Mouse (Mus musculus): ENCODE results near the gene Ydjc.

The Ydjc gene

DNA sequence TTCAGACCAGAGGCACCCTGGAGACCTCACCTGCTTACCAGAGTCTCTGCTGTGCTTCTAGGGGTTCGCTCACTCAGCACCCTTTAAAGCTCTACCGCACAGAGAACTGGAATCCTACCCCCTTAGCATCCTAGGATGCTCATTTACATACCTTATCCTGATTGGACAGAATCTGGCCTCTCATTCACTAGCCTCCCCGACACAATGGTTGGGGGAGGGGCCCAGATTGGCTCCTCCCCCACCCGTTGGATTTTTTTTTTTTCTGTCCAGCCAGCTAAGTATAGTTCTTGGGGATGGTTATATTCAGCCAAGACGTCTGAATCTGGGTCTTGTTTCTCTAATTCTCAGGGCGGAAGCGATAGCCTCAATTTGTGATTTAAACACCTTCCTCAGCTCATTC lies at the start of gene Ydjc:
Gene Ydjc, plus strand, starts transcription at position 283 of the 400 bp plus-strand sequence.
- DNase-seq: no peak

DNA sequence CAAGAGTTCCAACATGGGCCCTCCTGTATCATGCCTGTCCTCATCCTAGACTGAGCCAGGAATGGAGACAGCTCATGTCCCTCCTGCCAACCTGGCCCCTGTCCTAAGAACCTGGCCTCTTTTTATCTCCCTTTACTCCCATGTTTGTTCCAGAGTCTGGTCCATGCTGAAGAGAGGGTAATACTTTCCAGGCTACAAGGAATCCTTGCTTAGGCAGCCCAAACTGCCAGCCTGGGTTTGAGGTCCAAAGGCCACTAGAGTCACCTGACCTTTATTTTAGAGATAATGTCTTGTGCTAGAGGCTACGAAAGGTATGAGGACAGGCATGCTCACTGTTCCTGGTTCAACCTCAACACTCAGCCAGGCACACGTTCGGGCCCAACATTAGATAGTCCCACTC lies 47.5 kb upstream of the Ydjc start:
- DNase-seq: no peak

DNA sequence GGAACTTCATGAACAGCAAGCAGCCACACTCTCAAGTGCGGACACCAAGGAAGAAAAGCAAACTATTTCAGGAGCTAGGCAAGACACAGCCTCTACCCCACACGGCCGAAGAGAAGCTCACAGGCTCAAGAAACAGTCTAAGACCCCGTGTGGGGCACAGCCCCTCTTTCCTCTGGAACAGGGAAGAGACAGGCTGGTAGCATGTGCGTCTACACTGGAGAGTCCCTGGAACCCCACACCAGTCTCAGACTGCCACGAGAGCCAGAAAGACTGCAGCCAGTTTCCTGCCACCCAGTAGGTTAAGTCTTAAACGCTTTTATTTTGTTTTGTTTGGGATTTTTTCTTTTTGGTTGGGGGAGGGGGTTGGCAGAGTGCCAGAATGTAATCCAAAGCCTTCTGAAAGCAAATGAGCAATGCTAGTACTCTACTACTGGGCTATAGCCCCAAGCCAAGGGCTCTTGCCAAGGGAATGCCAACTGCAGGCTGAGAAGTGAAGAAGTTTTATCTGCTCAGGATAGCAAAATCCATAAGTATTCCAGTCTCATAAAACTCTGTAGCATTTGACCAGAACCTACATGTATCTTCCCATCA lies 41.7 kb upstream of the Ydjc start:
- no peak for DNase-seq

DNA sequence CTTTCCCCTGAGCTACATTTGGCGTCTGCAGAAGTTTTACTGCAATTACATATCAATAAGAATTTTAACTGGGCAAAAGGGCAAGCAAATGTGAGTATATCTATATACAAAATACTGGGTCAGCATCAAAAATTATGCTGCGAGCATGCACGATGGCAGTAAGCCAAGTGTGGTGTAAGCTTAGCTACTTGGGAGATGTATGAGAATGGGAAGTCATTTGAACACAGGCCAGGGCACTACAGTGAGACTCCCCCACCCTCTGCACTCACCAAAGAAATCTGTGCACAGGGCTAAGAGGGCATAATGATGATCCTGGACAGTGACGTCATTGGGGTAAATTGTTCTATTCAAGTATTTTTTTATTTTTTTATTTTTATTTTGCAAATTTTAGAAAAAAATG lies 39.8 kb upstream of the Ydjc start:
- no peak for DNase-seq

DNA sequence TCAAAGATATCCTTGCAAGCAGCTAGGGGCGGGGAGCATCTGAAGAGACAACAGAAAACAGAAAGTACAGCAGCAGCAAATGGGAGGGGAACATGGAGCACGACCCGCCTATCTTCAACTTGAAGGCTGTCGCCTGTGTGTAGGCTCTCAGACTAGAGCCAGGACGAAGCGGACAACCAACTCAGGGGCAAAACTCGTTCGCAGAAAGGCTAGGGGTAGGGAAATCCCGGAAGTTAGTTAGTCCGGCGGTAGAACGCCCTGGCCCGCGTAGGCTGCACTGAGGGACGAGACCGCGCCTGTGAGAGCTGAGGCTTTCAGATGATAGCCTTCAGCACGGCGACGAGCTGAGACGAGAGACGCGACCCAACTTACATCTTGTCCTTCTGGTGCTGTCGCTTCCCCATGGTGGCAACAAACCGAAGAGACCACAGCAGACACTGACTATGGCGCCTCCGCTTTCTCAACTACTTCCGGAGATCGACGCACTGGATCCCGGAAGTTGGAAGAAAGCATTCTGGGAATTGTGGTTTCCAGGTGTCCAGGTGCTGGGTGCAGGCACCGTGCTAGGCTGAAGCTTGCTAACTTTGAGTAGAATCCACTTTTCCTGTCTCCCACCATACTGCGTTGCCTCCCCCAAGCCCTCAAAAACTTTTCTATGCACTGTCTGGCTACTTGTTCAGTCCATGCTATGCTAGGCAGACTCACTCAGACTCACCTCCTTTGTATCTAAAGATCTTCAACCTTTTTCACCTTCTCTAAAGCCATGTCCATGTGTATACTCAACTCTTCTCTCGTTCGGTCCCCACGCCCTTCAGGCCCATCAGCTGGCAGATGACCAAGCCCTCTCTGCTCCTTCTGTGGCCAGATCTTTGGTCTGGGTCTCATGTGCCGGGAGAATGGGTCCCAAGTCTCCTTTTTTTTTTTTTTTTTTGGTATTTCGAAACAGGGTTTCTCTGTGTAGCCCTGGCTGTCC lies 33.4 kb upstream of the Ydjc start, which contains the start of gene Ppil2:
Gene Ppil2, minus strand, starts transcription at position 487 of the 973 bp plus-strand sequence.
- DNase-seq: peak; percentile 66

DNA sequence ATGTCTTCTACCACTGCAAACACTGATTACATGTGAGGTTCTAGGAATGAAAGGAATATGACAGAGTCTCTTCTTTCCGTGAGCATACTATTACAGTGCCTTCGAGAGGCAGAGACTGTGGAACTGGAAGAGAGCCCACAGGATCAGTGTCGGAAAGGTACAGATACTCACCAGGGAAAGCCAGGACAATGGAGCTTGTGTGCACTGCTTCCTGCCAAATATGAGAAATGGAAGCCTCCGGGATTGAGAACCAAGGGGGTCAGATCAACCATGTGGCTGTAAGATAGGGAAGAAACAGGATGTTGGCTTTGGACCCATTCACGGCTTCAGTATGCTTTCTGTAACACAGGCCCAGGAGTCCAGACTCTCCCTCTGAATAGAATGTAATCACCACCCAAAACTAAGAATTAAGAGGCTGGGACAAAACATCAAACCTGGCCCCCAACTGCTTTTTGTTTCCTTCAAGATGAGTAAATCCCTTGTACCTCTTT lies 27.1 kb upstream of the Ydjc start:
- DNase-seq: no peak

DNA sequence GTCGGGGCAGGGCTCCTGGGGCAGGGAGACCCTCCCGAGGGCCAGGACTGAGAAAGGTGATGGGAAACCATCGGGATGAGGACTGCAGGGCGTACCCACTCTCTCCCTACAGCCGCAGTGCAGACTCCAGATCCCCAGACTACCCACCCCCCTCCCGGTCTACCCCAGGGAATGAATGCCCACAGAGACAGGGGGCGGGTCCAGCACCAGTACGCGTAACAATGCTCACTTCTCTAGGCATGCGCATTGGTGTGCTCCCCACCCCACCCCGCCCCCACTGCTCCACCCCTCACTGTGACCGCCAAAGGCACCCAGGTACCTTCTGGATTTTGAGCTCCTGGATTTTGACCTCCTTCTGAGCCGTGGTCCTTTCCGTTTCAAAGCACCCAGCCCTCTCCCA lies 22.9 kb upstream of the Ydjc start:
- DNase-seq: no peak

DNA sequence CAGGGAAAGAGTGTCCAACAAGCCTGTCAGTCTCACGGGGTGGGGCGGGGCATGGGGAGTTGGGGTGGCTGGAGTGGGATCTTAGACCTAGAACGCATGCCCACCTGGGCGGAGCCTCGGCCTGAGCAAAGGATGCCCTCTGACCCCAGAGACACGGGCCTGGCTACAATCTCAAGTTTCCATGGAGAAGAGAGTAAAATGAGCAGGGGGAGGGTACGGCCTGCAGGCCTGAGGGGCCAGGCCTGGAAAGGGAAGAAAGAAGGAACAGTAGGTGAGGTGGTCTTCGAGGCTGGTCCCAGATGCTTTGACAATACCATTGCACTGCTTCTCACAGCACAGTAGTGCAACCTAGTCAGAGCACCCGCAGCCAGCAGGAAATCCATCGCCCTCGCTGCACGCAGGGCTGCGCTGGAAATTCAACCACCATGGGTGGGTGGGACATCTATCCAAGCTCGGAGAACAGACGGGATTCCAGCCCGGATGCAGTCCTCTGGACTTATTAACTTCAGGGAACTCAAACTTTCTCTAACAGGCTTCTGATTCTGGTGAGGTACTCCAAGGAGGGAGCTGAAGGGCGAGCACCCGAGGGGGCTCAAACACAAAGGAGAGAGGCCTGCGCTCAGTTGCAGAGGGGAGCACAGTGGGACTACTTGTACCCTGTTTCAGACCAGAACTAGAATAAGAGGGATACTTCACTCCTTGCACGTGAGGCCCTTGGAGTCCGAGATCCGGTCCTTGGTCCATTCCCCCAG lies 20.1 kb upstream of the Ydjc start:
- DNase-seq: no peak

DNA sequence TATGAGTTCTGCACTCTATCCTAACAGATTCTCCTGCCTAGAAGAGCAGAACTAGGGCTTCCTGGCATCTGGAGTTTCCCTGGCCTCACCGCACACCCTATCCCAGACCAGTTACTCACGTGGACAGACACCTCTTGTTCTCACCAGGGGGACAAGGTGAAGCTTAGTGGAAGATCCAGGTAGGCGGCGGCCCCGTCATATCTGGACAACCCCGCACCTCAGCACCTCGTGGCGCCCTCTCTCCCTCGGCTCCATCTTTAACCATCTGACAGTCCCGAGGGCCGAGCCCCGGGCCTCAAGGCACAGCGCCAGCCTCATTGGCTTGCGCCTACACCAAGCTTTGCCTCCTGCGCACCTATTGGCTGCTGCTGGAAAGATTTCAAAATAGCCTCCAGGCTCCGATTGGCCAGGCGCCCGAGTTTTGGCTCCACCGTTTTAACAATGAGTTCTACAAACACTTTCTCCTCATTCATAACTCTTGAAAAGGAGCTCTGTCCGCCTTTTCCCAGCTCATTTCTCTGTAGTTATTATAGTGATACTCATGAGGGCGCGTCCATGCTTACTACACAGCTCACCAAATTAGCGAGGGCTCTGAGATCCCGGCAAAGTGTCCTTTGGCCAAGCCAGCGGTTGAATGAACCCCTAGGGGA lies 19.4 kb upstream of the Ydjc start, which contains the start of gene 2610318N02Rik:
Gene 2610318N02Rik, minus strand, starts transcription at position 297 of the 650 bp plus-strand sequence.
- DNase-seq: peak; percentile 53

DNA sequence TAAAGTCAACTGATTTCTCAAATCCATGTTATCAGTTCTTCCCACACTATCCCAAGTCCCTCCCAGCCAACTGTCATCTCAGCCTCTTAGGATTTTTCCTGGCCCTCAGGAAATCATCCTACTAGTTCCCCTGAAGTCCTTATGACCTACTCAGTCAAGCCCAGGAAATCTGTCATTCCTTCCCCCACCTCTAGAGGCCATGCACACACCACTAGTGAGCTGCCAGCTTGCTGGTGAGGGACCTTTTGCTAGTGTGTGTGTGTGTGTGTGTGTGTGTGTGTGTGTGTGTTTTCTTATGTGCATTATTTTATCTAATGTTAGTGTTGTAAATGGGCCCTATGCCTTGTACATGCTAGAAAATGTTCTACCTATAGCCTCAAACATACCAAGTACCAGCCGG lies 17.1 kb upstream of the Ydjc start:
- no peak for DNase-seq

DNA sequence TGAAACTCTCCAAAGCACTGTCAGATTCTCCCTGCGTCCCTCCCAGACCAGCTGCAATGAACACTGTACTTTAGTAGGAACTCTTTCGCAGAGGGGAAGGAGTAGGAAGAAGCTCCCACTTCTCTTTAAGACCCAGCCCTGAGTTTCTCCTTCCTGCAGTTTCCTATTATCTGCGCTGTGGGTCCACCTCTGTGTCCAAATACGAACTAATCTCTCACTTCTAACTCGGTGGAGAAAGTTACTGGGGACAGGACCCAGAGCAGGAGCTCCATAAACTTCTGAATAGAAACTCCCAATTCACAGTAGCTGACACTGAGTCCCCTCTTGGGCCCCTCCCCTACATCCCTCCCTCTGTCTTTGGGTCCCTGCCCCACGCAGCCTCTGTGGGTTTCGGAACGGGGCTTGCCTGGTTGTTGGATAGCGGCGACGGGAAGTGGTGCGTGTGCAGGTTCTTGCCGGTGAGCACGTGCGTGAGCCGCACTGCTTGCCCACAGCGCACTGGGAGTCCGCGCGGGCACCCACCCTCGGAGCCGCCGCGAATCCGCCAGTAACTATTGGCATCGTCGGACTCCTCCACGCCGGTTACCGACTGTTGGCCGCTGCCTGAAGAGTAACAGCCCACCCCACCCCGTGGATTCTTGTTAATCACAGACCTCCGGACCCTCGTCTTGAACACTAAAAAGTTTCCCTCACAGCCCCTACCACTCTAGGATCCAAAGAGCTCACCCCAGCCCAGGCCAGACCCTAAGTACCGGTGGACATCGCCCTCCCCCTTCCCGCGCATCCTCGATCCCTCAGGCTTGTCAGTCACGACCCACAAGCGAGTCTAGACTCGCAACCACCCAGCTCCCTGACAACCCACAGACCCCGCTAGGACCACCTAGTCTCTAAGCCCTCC lies 13.0 kb upstream of the Ydjc start:
- DNase-seq: no peak

DNA sequence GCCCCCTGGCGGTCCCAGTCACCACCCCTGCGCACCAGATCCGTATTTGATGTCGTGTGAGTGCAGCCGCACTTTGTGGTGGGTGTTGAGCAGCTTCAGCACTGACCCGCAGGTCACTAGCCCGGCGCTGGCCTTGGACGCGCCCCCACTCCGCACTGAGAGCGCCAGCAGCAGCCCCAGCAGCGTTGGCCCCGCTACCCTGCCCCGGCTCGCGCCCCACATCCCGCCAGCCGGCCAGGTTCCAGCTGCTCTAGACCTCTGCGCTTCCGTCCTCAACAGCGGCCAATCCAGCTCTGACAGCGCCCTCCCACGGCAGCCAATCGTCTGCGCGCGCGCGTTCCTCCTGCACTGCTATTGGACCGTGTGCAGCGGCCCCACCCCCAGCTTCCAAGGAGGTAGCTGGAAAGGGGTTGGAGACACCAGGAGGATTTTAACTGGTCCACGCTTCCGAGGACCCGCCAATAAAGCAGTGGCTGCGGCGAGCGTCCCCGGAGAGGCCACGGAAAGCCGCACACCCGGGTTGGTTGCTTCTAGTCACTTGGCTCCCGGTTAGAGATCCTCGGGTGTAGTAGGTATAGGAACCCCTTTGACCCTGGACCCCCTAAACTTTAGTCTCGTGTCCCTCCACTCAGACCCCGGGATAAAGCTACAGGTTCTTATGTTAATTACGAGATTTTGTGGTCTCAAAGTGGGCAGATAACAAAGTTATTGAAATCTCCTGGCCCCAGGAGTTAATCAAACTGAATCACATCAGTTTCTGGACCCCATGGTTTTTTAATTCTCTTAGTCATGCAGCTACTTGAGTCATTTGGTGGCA lies 12.1 kb upstream of the Ydjc start, which contains the start of gene Sdf2l1:
Gene Sdf2l1, minus strand, starts transcription at position 295 of the 817 bp plus-strand sequence.
- peak; percentile 98 for DNase-seq

DNA sequence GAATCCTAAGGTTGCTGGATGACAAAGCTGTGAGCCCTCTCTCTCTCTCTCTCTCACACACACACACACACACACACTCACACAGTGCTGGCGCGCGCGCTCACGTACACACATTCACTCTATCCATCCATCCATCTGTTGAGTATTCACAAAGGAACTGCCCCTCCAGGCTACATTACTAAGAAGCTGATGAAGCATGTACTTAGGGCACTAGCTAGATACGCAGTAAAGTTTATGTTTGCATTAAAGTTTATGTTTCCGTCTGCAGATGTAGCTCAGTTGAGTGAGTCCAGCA lies 11.6 kb upstream of the Ydjc start:
- no peak for DNase-seq

DNA sequence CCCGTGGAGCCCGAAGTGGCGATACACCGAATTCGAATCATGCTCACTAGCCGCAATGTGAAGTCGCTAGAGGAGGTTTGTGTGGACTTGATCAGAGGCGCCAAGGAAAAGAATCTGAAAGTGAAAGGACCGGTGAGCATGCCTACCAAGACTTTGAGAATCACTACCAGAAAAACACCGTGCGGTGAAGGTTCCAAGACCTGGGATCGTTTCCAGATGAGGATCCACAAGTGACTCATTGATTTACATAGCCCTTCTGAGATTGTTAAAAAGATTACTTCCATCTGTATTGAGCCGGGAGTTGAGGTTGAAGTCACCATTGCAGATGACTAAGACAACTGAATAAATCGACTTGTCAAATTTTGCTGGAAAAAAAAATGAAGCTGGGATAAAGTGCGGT lies 7.1 kb upstream of the Ydjc start:
- DNase-seq: no peak

DNA sequence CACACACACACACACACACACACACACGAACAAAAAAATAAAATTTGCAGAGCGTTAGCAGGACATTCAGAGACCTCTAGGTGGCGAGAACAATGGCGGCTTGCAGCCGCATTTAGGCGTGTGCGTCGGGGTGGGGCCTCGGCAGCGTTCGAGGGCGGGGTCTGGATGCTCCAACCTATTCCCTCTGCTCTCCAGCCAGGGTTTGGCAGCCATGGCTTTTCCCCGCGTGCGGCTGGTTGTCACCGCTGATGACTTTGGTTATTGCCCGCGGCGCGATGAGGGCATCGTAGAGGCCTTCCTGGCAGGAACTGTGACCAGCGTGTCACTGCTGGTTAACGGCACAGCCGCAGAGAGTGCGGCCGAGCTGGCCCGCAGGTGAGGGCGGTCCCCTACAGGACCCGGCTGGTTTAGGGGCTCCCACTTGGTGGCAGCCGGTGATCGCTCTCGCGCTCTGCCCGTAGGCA lies 2.4 kb downstream of the Ydjc start, which contains the start of gene Ccdc116:
Gene Ccdc116, minus strand, starts transcription at position 458 of the 464 bp plus-strand sequence.
- DNase-seq: peak; percentile 78

DNA sequence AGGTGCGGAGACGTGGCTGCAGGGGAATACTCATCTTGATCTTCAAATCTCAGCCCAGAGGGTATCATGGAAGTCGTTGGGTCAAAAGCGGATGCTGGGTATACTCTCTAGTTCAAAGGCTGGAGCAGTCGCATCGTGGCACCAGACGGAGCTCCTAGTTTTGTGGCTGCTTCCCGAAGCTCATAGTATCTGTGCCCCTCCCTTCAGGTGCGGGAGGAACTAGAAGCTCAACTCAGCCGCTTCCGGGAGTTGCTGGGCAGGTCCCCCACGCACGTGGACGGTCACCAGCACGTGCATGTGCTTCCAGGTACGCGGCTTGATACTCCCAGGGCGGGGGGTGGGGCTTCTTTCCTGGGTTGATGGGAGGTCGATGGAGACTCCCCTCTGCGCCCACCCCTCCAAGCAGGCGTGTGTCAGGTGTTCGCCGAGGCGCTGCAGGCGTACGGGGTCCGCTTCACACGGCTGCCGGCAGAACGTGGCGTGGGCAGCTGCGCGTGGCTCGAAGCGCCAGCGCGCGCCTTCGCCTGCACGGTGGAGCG lies 3.0 kb downstream of the Ydjc start:
- DNase-seq: no peak

DNA sequence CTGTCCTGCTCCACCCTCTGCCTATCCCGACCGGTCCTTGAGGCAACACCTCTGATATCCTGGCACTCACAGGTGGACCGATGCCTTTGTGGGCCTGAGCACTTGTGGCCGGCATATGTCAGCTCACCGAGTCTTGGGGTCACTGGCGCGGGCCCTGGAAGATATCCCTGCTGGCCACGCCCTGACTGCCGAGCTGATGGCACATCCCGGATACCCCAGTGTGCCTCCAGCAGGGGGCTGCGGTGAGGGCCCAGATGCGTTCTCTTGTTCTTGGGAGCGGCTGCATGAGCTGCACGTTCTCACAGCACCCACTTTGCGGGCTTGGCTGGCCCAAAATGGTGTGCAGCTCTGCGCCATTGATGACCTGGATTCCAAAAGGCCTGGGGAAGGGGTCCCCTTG lies 3.7 kb downstream of the Ydjc start:
- DNase-seq: peak; percentile 27

DNA sequence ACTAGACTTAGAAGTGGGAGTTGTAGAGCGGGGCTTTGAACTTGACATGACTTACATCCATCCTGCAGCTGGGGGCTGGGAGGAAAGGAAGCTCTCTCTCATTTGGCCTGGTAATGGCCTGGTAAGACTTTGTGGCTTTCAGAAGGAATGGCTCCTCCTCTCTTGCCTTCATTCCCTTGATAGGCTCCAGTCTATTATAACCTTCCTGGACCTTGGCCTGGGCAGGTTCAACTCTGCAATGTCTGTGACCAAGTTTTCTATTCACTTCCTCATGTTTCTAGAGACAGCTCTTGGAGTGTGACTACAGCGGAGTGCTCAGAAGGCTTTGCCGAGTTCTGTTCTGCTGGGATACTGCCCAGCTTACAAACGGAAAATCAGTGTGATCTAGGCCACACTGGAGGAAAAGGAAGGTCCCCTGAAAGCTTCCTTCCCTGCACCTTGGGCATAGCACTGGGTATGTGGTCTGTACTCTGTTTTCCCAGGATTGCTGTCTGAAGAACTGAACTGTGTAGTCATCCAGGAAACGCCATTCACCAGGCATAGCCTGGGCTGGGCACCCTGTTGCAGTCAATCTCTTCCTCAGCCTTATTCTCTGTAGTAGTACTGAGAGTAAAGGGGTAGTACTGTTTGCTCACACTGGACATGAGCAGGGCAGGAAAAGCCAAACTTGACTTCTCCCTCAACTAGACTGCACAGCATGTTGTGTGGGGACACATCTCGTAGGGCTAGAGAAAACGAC lies 6.3 kb downstream of the Ydjc start:
- DNase-seq: no peak

DNA sequence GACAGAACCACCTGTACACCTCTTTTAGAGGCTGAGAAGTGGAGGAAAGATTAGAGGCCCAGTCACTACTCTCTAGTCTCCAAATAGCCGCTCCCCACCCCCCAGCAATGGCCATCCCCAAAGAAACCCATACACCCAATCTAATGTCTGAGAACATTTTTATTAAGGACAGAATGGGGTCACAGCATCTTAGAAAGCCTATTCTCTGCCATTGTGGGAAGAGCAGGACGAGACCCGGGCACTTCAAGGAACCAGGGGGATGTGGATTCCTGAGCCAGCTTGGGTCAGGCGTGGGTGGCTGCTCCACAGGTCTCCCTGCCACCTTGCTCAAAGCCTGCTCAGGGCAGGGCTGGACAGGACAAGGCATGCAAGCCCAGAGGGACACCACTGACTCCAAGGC lies 7.5 kb downstream of the Ydjc start:
- DNase-seq: no peak

DNA sequence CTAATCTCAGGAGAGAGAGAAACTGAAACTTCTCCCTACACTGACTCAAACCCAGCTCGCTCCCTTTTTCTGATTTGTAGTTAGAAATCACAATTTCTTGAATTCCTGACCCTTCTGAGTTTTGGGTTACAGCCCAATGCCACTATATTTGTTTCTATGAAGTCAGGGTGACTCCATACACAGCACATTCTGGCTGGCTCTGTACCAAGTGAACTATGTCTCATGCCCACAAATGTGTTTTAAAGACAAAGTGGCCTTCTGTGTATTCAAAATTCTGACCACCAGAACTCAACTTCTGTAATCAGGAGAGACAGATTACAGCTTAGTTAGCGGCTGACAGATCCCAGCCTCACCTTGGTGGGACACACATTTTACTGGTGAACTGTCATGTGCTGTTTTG lies 9.9 kb downstream of the Ydjc start:
- no peak for DNase-seq
